Mouse (Mus musculus) megakaryocyte, embryonic 14.5 days (primary cell): ENCODE measurements around the gene Oip5. TPM values are rescaled to one million over a fixed set of nuclear protein-coding genes. Genes with fewer than 3 reads are reported as not detected.
"Not testable (repeated sequence)": the region's sequence is repeated elsewhere in the genome, so short reads cannot be mapped to it uniquely, and the experiment has no call there.

Experiments used
- H3K27me3 ChIP-seq: replicated peaks from 2 replicates; pipeline ENCODE3; 2012; ENCODE audit warnings: inconsistent platforms
- H3K36me3 ChIP-seq: replicated peaks from 2 replicates; pipeline ENCODE3; 2012; ENCODE audit warnings: low read length, inconsistent platforms, mixed read lengths
- H3K4me1 ChIP-seq: 2 replicates; pipeline ENCODE4 v1.6.1; 2012; ENCODE audit warnings: inconsistent platforms
- H3K4me3 ChIP-seq: replicated peaks from 2 replicates; pipeline ENCODE3; 2012; ENCODE audit warnings: moderate library complexity, mild to moderate bottlenecking, inconsistent platforms
- H3K9me3 ChIP-seq: 2 replicates; pipeline ENCODE4 v1.6.1; 2012; ENCODE audit warnings: inconsistent platforms
- FLI1 ChIP-seq: IDR thresholded peaks from 2 replicates; pipeline ENCODE4 v1.6.1; 2012; ENCODE audit warnings: low read length, inconsistent platforms, mixed read lengths
- GATA1 ChIP-seq: IDR thresholded peaks from 3 replicates; pipeline ENCODE4 v1.6.1; 2012; ENCODE audit warnings: mixed read lengths, low read length, inconsistent platforms, borderline replicate concordance
- polyA plus RNA-seq: library from polyadenylated mRNA; stranded (reverse); fragments of >175 nt; gene quantifications from 2 replicates; pipeline ENCODE4 v1.2.3, GENCODE M21; 2012; ENCODE audit warnings: low replicate concordance; ENCODE audit not compliant: insufficient read depth

Oip5 gene
- polyA plus RNA-seq, 1 experiment = 4.8 TPM

- peak overlapping the region; percentile 71 for H3K4me3 ChIP-seq
- no peaks in the 10 kb centered on the region for H3K27me3 ChIP-seq
- peaks cover 64% of the 10 kb centered on the region for H3K4me1 ChIP-seq
- no peak for TF ChIP-seq GATA1
- no peak for TF ChIP-seq FLI1
- H3K9me3 ChIP-seq = no peaks in the 10 kb centered on the region
- peaks cover 88% of the 10 kb centered on the region for H3K36me3 ChIP-seq
Measured at GRCm38 (mm10) chr2:119605361-119605973, 12.8 kb downstream of the Oip5 start.

DNA sequence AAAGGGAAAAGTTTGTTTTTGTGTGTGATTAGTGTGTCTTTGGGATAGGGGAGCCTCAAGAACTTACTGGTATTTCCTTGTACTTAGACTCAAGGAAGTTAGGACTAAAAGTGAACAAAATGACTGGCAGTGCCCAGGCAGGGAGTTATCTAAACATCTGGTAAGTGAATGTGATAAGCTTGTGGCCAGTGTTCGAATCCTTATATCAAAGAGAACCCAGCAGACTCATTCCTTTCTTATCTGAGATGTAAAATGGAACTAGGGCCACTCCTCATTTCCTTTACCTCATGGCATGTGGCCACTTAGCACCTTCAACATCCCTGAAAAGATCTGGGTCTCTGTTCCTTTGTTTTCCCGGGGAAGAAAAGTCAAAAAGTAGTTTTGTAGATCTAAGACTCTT is 14.4 kb downstream of the Oip5 start:
- Histone ChIP-seq H3K36me3 (peaks cover 89% of the 10 kb centered on the region), H3K4me3 (no peak overlapping the region), H3K4me1 (peaks cover 76% of the 10 kb centered on the region), H3K9me3 (no peaks in the 10 kb centered on the region), H3K27me3 (no peaks in the 10 kb centered on the region)
- TF ChIP-seq GATA1 (no peak), FLI1 (no peak)

DNA sequence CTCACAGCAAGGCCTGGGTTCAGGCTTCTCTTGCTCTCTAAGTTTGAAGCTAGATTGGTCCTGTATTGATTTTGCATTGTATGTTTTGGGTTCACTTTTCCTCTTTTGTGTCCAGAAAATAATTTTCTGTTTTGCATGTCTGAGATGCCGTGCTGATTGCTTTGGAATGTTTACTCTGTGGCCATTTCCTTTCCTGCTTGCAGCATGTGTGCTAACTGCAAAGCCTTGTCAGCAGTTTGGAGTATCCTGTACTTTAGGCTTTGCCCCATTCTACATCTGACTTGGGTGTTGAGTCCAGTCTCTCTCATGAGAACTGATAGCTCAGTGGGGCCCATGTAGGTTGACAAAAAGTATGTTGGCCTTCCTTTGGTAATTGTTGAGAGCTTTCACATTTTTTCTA is 15.8 kb downstream of the Oip5 start:
- TF ChIP-seq FLI1 (no peak), GATA1 (no peak)
- peaks cover 86% of the 10 kb centered on the region for H3K4me1 ChIP-seq
- no peak overlapping the region for H3K4me3 ChIP-seq

DNA sequence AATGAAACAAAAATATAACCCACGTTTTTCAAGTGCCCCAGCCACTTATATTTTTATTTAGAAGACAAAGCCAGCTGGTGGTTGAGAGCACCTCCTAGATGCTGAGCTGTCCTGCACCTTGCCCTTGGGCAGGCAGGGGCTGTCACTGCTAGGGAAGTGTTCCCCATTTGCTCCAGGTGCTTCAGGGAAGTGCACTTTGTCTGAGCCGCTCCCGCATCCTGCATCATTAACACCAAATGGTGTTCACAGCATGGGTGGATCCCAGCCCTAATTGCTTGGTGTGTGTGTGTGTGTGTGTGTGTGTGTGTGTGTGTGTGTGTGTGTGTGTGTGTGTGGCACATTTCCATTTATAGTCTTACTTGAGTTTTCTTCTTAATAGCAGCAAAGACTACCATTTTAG is 16.7 kb downstream of the Oip5 start:
- H3K4me1 ChIP-seq = peaks cover 87% of the 10 kb centered on the region
- H3K27me3 ChIP-seq, H3K9me3 ChIP-seq: not testable (repeated sequence)
- peaks cover 89% of the 10 kb centered on the region for H3K36me3 ChIP-seq
- peak overlapping the region; percentile 75 for H3K4me3 ChIP-seq

More for the DNA sequence above, 15.8 kb downstream of the Oip5 start:
- peaks cover 89% of the 10 kb centered on the region for H3K36me3 ChIP-seq
- no peaks in the 10 kb centered on the region for H3K9me3 ChIP-seq
- H3K27me3 ChIP-seq = no peaks in the 10 kb centered on the region

GRCm38 (mm10) chr2:119601027-119601426 is 17.2 kb downstream of the Oip5 start:
- TF ChIP-seq GATA1 (no peak), FLI1 (no peak)
- no peaks in the 10 kb centered on the region for H3K27me3 ChIP-seq
- peaks cover 88% of the 10 kb centered on the region for H3K4me1 ChIP-seq
- H3K36me3 ChIP-seq = peaks cover 90% of the 10 kb centered on the region
- H3K4me3 ChIP-seq = no peak overlapping the region
- H3K9me3 ChIP-seq = no peaks in the 10 kb centered on the region

DNA sequence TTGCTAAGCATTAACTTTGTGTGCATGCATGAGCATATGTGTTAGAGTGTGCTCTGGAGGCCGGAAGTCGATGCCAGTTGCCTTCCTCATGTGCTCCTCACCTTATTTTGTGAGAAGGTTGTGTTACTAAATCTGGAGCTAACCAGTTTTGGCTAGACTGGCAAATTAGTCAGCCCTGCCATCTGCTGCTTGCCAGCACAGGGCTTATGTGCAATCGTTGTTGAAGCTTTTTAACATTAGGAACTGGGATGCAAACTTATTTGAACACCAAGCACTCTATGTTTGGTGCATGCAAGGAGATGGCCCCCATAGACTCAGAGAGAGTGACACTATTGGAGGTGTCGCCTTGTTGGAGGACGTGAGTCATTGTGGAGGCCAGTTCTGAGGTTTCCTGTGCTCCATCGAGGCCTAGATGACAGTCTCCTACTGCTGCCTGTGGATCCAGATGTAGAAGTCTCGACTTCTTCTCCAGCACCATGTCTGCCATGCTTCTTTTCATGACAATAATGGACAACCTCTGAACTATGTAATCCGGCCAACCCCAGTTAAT is 21.4 kb downstream of the Oip5 start:
- Histone ChIP-seq H3K4me1 (peaks cover 65% of the 10 kb centered on the region), H3K27me3 (no peaks in the 10 kb centered on the region), H3K9me3 (no peaks in the 10 kb centered on the region), H3K36me3 (peaks cover 56% of the 10 kb centered on the region), H3K4me3 (peak overlapping the region; percentile 78)
- no peak for TF ChIP-seq FLI1
- TF ChIP-seq GATA1 = no peak

- Histone ChIP-seq H3K9me3 (no peaks in the 10 kb centered on the region), H3K4me3 (peak overlapping the region; percentile 99), H3K36me3 (peaks cover 49% of the 10 kb centered on the region), H3K27me3 (no peaks in the 10 kb centered on the region), H3K4me1 (peaks cover 50% of the 10 kb centered on the region)
- TF ChIP-seq GATA1 (no peak), FLI1 (no peak)
Measured at GRCm38 (mm10) chr2:119595308-119595707, 23.0 kb downstream of the Oip5 start.

DNA sequence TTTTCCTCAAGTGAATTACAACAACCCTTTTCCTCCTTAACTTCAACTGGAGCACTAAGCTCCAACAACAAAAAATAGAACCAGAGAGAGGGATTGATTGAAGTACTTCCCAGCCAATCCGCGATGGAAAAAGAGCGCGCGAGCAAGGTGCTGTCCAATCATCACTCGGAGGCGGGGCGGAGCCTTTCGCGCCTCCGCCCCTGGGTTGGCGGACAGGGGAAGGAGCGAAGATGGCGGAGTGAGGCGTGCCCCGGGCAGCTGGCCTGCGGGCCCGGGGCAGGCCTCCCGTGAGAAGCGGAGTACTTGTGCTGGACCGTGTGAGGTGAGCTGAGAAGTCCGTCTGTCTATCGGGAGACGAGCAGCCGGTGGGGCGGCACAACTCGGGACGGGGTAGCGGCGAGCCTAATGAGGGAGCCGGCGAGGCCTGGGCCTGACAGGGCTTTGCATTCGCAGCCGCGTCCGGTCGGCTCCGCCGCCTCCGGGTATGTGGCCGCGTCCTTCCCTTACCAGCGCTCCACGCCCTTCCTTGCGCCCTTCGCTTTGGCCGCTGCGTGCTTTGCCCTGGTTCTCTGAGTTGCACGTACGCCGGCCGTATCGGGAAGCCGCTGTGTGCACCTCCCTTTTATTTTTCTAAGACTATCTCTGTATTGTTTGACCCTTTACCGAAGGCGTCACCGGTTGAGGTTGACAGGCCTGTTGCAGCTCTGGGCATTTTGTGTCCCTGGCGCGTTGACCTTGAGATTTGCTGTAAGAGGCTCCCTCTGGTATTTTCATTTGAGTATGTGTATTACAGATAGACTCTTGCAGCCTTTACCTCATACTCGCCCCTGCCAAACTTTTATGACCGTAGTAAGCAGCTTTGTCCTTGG is 23.9 kb downstream of the Oip5 start:
- Histone ChIP-seq H3K36me3 (peaks cover 41% of the 10 kb centered on the region), H3K9me3 (no peaks in the 10 kb centered on the region), H3K4me3 (peak overlapping the region; percentile 99), H3K4me1 (peaks cover 44% of the 10 kb centered on the region), H3K27me3 (no peaks in the 10 kb centered on the region)
- TF ChIP-seq FLI1 (no peak), GATA1 (no peak)

- Histone ChIP-seq H3K27me3 (no peaks in the 10 kb centered on the region), H3K4me3 (peak overlapping the region; percentile 99), H3K4me1 (peaks cover 39% of the 10 kb centered on the region), H3K9me3 (no peaks in the 10 kb centered on the region), H3K36me3 (peaks cover 34% of the 10 kb centered on the region)
- TF ChIP-seq FLI1 (no peak), GATA1 (no peak)
Measured at GRCm38 (mm10) chr2:119593765-119594112, 24.5 kb downstream of the Oip5 start.

- no peaks in the 10 kb centered on the region for H3K9me3 ChIP-seq
- peaks cover 17% of the 10 kb centered on the region for H3K4me1 ChIP-seq
- H3K36me3 ChIP-seq = peaks cover 22% of the 10 kb centered on the region
- no peak overlapping the region for H3K4me3 ChIP-seq
- TF ChIP-seq FLI1 (no peak), GATA1 (no peak)
- H3K27me3 ChIP-seq = no peaks in the 10 kb centered on the region
Measured at GRCm38 (mm10) chr2:119591247-119591646, 27.0 kb downstream of the Oip5 start.
